Mouse (Mus musculus): ENCODE results near the gene Mcm6.

- TF ChIP-seq CTCF (conservative IDR thresholded peaks at IDR 0.05 in 1 of 2, IDR thresholded peaks at IDR 0.05 in 1 of 2; ENCODE audit: low read depth in 2 of 2, low read length in 2 of 2) (no peak), E2F4 (IDR thresholded peaks at IDR 0.05; ENCODE audit: insufficient replicate concordance, low read depth, low read length) (no peak), MAZ (IDR thresholded peaks at IDR 0.05; ENCODE audit: low read depth, low read length) (no peak), MAX (IDR thresholded peaks at IDR 0.05; ENCODE audit: low read length) (no peak)
Observed at GRCm38 (mm10) chr1:128303900-128304299, 55.6 kb downstream of the Mcm6 start.
